Mouse (Mus musculus): ENCODE measurements around the gene Gm49333. TPM values are rescaled to one million over a fixed set of nuclear protein-coding genes. Genes with fewer than 3 reads are reported as not detected.

Gene Gm49333
- not detected for polyA plus RNA-seq (2017; shearing (Covaris generic))

DNA sequence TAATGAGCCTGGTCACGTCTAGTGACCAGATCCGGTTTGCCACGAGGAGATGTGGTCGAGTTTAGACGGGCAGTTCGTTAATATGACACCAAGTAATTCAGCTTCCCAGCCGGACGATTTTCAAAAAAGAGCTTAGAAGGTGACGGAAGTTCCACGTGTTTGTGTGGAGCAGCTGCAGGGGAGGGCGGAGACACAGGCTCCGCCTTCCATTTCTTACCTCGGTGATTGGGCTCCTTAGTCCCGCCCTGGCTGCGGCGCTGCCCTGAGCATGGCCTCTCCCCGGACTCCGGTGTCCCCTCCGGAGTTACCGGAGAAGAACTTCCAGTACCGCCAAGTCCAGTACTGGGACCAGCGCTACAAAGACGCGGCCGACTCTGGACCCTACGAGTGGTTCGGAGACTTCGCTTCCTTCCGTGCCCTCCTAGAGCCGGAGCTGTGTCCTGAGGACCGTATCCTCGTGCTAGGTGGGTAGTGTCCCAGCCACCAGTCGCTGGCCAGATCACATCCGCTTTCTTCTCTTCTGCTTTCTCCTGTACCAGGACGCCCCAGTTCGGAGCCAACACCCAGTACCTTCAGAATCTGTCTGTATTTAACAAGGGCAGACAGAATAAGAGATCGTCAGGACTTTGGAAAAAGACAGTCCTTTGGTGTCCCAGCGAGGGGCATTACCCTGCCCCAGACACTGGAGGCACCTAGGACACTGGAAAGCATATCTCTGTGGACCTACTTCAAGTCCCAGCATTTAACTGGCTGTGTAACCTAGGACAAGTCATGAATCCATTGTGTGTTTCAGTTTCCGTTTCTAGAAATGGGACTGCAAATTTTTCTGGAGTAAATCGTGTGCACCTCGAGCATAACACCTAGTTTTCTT lies at the start of gene Gm49333, which contains the start of the genes Eef1akmt4 and Alg3:
Gene Gm49333 (plus strand): TSS at position 254 of the 871 bp plus-strand sequence.
Gene Eef1akmt4 (plus strand): TSS at position 237 of the 871 bp plus-strand sequence.
Gene Alg3 (minus strand): TSS at position 379 of the 871 bp plus-strand sequence.

DNA sequence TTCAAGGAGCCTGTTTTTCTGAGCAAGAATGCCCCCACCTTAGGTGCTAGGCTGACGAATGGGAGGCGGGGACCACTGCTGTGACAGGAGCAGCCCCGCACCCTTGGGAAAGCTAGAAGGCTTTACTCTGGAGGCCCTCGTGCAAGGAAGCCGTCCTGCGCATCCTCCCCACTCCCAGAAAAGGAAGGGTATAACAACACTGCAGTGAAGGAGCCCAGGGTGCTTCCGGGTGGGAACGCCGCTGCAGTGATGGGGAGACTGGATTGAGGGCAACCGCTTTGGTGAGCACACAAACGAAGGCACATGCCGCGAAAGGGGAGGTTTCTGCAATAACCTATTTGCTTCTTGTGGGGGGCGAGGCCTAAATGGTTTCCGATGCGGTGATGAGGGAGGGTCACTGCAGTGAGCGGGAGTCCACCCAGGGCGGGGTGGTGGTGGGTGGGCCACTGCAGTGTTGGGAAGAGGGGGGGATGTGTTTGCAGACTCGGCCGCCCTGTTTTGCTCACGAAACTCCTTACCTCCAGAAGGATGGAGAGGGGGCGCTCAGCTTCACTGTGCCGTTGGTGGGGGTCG lies 22.0 kb upstream of the Gm49333 start, which contains the start of gene Vwa5b2:
Gene Vwa5b2 (plus strand): TSS at position 106 of the 573 bp plus-strand sequence.

DNA sequence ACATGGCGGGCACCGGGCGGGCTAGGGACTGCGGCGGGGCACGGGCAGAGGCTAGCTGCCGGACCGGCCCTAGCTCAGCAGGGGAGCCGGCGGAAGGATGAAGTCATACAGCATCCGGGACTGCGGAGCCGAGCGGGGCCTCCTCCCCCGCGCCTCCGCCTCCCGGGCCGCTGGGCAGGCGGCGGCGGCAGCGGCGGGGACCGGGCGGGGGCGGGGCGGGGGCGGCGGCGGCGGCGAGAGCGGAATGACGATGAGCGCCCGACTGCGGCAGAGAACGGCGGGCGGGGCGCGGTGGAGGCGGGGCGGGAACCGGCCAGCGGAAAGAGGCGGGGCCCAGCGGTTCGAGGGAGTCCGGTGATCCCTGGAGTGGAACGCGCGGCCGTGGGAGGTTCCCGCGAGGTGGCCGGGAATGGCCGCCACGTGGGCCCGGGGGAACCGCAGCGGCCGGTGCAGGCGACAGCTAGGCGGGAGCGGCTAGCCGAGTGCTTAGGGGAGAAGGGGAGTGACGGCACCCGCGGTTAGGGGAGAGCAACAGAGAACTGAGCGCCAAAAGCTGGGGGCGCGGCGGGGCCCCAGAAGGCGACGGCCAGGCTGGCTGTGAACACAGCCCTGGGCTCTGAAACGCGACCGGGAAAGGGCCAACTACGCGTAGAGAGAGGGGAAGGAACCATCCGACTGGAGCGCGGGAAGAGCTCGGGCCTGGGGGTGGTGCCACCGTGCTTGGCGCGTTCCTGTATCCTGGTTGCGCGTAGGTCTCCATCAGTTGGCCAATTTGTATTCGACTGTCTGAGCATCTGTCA lies 10.0 kb downstream of the Gm49333 start, which contains the start of gene Camk2n2:
Gene Camk2n2 (minus strand): TSS at position 97 of the 800 bp plus-strand sequence.

DNA sequence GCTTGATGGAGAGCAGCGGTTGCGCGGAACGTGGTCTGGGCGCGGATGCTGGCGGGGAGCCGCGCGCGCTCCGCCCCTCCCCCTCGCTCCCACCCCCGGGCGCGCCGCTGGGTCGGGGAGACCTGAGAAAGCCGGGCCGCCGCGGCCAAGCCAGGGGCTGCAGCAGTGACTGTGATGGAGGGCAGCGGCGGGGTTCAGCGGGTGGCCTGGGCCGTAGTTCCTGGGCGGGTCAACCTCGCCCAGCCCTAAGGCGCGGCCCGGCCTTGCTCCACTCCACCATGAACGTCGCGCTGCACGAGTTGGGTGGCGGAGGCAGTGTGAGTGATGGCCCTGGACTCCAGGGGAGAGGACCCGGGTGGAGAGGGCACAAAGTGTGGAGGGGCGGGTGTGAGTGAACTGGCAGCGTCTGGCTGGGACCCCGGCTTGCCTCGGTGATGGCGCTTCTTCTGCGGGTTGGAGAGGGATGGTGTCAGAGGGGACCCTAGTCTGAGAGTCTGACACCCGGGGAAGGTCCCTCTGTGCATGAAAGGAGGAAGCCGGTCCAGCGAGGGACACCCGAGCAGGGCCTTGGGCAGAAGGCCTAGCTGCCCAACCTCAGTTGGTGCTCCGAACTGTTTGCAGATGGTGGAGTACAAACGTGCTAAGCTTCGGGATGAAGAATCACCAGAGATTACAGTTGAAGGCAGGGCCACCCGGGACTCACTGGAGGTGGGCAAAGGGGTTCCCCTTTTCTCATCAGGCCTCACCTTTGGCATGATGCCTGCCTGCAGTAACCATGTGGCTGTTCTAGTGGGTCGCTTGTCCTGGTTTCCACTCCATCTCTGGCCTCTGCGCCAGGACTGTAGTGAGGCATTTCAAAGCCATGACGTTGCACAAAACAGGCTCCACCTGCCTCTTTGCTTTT lies 18.6 kb downstream of the Gm49333 start, which contains the start of gene Ece2:
Gene Ece2 (plus strand): TSS at position 98 of the 904 bp plus-strand sequence.

DNA sequence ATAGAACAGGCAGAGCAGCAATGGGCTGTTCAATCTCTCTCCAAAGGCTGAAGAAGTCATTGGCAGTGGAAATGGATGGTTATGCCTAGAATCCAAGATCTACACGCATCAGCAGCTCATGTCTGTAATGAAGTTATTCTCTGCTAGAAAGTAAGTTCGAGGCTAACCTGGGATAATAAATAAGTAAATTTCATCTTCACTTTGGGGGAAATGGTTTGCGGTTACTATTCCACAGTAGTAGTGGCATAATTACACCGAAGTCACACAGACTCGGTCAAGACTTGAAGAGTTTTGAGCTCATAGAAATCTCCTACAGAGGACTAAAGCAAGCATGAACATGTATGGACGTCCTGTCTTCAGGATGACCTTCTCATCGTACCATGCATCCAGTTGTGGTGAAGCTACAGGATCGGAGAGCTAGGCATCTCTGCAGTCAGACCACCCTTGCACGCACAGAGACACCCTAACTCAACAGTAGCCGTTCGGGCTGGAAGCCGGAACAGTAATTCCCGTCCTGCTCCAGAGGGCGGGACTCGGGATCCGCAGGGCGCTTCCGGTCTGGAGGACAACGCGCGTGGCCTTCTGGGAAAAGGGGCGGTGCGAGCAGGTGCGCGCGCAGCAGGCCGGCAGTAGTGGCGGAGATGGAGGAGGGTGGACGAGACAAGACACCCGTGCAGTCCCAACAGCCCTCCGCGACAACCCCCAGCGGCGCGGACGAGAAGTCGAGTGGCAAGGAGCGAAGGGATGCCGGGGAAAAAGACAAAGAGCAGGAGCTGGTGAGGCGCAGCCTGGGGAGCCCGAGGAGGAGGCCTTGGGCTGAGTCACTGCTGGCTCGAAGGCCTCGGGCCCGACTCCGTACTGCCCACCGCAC lies 39.9 kb downstream of the Gm49333 start, which contains the start of gene Psmd2:
Gene Psmd2 (plus strand): TSS at position 577 of the 871 bp plus-strand sequence.

DNA sequence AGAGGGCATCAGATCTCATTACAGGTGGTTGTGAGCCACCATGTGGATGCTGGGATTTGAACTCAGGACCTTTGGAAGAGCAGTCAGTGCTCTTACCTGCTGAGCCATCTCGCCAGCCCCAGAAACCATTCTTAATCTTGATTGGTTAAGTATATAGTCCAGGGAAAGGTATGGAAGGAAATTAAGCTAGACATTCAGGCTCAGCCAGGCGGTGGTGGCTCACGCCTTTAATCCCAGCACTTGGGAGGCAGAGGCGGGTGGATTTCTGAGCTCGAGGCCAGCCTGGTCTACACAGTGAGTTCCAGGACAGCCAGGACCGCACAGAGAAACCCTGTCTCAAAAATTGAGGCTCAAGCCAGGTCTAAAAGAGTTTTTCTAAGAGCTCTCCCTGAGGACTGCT lies 56.6 kb downstream of the Gm49333 start, which contains the start of gene Eif4g1:
Gene Eif4g1 (plus strand): TSS at position 301 of the 400 bp plus-strand sequence.

DNA sequence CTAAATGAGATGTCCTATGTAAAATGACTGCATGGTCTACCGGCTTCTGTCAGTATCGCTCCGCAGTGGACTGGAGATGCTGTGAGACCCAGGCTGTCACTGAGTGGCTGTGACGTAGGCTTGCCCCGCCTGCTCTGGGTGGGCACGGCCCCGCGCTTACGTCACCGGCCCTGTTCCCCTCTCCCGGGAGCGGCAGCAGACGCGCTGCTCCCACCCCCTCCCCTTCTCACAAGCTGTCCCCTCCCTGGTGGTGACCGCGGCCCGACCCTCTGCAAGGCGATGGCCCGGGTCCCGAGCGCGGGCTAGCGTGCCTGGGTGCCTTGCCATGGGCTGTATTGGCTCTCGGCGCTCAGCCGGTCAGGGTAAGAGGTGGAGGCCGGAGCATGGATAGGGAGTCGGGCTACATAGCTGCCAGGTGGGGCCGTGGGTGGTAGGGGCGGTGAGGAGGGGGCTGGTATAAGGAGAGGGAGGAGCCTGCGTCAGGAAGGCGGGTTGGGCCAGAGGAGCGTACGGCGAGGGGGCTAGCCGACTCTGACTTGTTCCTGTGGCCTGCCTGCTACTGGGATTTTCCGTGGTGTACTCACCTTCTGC lies 81.8 kb downstream of the Gm49333 start, which contains the start of gene Fam131a:
Gene Fam131a (plus strand): TSS at position 131 of the 591 bp plus-strand sequence.

Other genes starting within 250 kb of the Gm49333 start
- 45.2 TPM for gene Abcc5, start 185.2 kb upstream of the Gm49333 start, polyA plus RNA-seq (2017; shearing (Covaris generic))
- 76.2 TPM for gene Eif2b5, start 112.8 kb upstream of the Gm49333 start, polyA plus RNA-seq (2017; shearing (Covaris generic))
- gene Dvl3, start 94.6 kb upstream of the Gm49333 start, polyA plus RNA-seq (2017; shearing (Covaris generic)), result 22.0 TPM
- 394 TPM for gene Ap2m1, start 76.1 kb upstream of the Gm49333 start, polyA plus RNA-seq (2017; shearing (Covaris generic))
- gene Abcf3, start 63.0 kb upstream of the Gm49333 start, polyA plus RNA-seq (2017; shearing (Covaris generic)), result 84.1 TPM
- gene Vwa5b2, start 22.1 kb upstream of the Gm49333 start, polyA plus RNA-seq (2017; shearing (Covaris generic)), result 0.16 TPM
- gene Eef1akmt4, start within 50 bp of the Gm49333 start, polyA plus RNA-seq (2017; shearing (Covaris generic)), result 9.8 TPM
- gene Alg3, start 125 bp downstream of the Gm49333 start, polyA plus RNA-seq (2017; shearing (Covaris generic)), result 16.6 TPM
- not detected for gene Camk2n2, start 9.7 kb downstream of the Gm49333 start, polyA plus RNA-seq (2017; shearing (Covaris generic))
- not detected for gene Ece2, start 18.2 kb downstream of the Gm49333 start, polyA plus RNA-seq (2017; shearing (Covaris generic))
- 175 TPM for gene Psmd2, start 40.0 kb downstream of the Gm49333 start, polyA plus RNA-seq (2017; shearing (Covaris generic))
- 147 TPM for gene Eif4g1, start 56.7 kb downstream of the Gm49333 start, polyA plus RNA-seq (2017; shearing (Covaris generic))
- 1.2 TPM for gene Fam131a, start 81.6 kb downstream of the Gm49333 start, polyA plus RNA-seq (2017; shearing (Covaris generic))
- 50.7 TPM for gene Polr2h, start 106.1 kb downstream of the Gm49333 start, polyA plus RNA-seq (2017; shearing (Covaris generic))
- gene Clcn2, start 106.1 kb downstream of the Gm49333 start, polyA plus RNA-seq (2017; shearing (Covaris generic)), result 4.6 TPM
- gene Chrd, start 121.5 kb downstream of the Gm49333 start, polyA plus RNA-seq (2017; shearing (Covaris generic)), result not detected
- gene Thpo, start 122.9 kb downstream of the Gm49333 start, polyA plus RNA-seq (2017; shearing (Covaris generic)), result not detected